Mouse (Mus musculus) midbrain, embryonic 14.5 days (tissue): ENCODE measurements around the gene Abcc12. TPM values are rescaled to one million over a fixed set of nuclear protein-coding genes. Genes with fewer than 3 reads are reported as not detected.

Experiments
- ATAC-seq: fragments of 200-750 bp; cut with Nextera tagmentation; 2 replicates; pipeline ENCODE4 v1.8.0; 2017; ENCODE audit warnings: moderate number of reproducible peaks, moderate library complexity; ENCODE audit not compliant: low FRiP score, low TSS enrichment
- DNase-seq: peaks from one replicate; pipeline ENCODE4 v3.0.0-alpha.2; 2015
- H3K27ac ChIP-seq: fragments of 300-500 bp; sonication (generic); replicated peaks from 2 replicates; pipeline ENCODE4 v1.5.1; 2014; ENCODE audit warnings: mild to moderate bottlenecking, low read depth, low read length, moderate library complexity
- H3K27me3 ChIP-seq: fragments of 300-500 bp; sonication (generic); 2 replicates; pipeline ENCODE4 v1.6.1; 2014; ENCODE audit warnings: low read length, control low read depth, mixed read lengths; ENCODE audit not compliant: control insufficient read depth, insufficient read depth
- H3K36me3 ChIP-seq: fragments of 300-500 bp; sonication (generic); 2 replicates; pipeline ENCODE4 v1.6.1; 2014; ENCODE audit warnings: low read length, control low read depth; ENCODE audit not compliant: control insufficient read depth, insufficient read depth
- H3K4me1 ChIP-seq: fragments of 300-500 bp; sonication (generic); 2 replicates; pipeline ENCODE4 v1.6.1; 2014; ENCODE audit warnings: mild to moderate bottlenecking, antibody characterized with exemption, low read length, control low read depth; ENCODE audit not compliant: control insufficient read depth, insufficient read depth
- H3K4me2 ChIP-seq: fragments of 300-500 bp; sonication (generic); 2 replicates; pipeline ENCODE4 v1.6.1; 2014; ENCODE audit warnings: mild to moderate bottlenecking, low read length, moderate library complexity
- H3K4me3 ChIP-seq: fragments of 300-500 bp; sonication (generic); replicated peaks from 2 replicates; pipeline ENCODE4 v1.5.1; 2014; ENCODE audit warnings: low read depth, low read length
- H3K9ac ChIP-seq: fragments of 300-500 bp; sonication (generic); replicated peaks from 2 replicates; pipeline ENCODE4 v1.6.1; 2014; ENCODE audit warnings: mild to moderate bottlenecking, low read length, moderate library complexity
- H3K9me3 ChIP-seq: fragments of 300-500 bp; sonication (generic); 2 replicates; pipeline ENCODE4 v1.6.1; 2016; ENCODE audit warnings: low read length, control low read depth, mixed read lengths; ENCODE audit not compliant: control insufficient read depth
- WGBS: fragments of 180-500 bp; shearing (Covaris S2); extraction: QIAGEN DNeasy Blood & Tissue Kit; methylation state at CpG from one replicate; pipeline ENCODE4 v1.1.7; 2014; 5-methylcytosine and 5-hydroxymethylcytosine counted together
- polyA plus RNA-seq: library from polyadenylated mRNA; unstranded; fragments of >200 nt; fragmentation: Nextera tagmentation; extraction: Ambion mirVana; gene quantifications from 2 replicates; pipeline ENCODE4 v1.2.1, GENCODE M21; 2014

Gene Abcc12
- 0.13 and 0.18 TPM in 2 replicates for polyA plus RNA-seq

- Histone ChIP-seq H3K36me3 (no peaks in the 10 kb centered on the region), H3K9ac (no peak within 1 kb of the TSS), H3K27me3 (no peaks in the 10 kb centered on the region), H3K27ac (no peak within 1 kb of the TSS), H3K4me3 (no peak within 1 kb of the TSS), H3K9me3 (no peaks in the 10 kb centered on the region), H3K4me1 (no peaks in the 10 kb centered on the region), H3K4me2 (no peak within 1 kb of the TSS)
- ATAC-seq (no peak), DNase-seq (no peak)
Observed at GRCm38 (mm10) chr8:86580458-86580857, at the start of gene Abcc12. Gene Abcc12 (minus strand): TSS chr8:86580686.

- WGBS: 93% methylated on average over 5 of the region's 5 CpGs
- Histone ChIP-seq H3K4me2 (no peak overlapping the region), H3K4me1 (peaks cover 5% of the 10 kb centered on the region; the same call in 1 of the 2 replicates), H3K9me3 (no peaks in the 10 kb centered on the region), H3K27ac (no peak overlapping the region), H3K27me3 (no peaks in the 10 kb centered on the region), H3K36me3 (peaks cover 27% of the 10 kb centered on the region), H3K4me3 (no peak overlapping the region), H3K9ac (no peak overlapping the region)
- no peak for DNase-seq
- ATAC-seq: no peak
Observed at GRCm38 (mm10) chr8:86630212-86630611, 49.7 kb upstream of the Abcc12 start.

DNA sequence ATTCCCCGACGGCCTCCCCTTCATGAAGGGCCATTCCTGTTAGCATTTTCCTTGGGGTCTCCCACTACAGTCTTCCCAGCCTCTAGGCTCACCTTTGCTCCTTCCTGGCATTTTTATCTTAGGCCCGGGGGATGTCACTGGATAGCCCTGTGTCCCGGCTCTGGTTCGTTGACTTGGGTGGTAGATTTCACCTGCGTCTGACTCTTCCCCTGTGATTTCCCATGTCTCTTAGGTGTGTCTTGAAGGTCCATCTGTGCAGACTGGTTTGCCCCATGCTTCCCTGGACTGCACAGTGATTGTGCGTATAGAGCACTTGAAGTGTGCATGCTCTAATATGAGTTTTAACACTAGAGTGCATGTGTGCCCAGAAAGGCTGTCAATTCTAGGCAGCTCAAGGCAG, 44.4 kb upstream of the Abcc12 start:
- 59% methylated on average over 7 of the region's 7 CpGs for WGBS
- no peaks in the 10 kb centered on the region for H3K27me3 ChIP-seq
- DNase-seq (no peak), ATAC-seq (no peak)
- peak overlapping the region; percentile 84 for H3K4me3 ChIP-seq
- no peaks in the 10 kb centered on the region for H3K9me3 ChIP-seq
- no peaks in the 10 kb centered on the region for H3K36me3 ChIP-seq
- peak overlapping the region; percentile 88 for H3K4me2 ChIP-seq
- H3K27ac ChIP-seq: no peak overlapping the region
- peaks cover 10% of the 10 kb centered on the region; the same call in 1 of the 2 replicates for H3K4me1 ChIP-seq
- H3K9ac ChIP-seq: peak overlapping the region; percentile 68

- H3K27me3 ChIP-seq: no peaks in the 10 kb centered on the region
- H3K4me3 ChIP-seq: peak within 1 kb of the TSS; percentile 84
- H3K36me3 ChIP-seq: no peaks in the 10 kb centered on the region
- under 1% methylated on average over 60 of the region's 62 CpGs for WGBS
- peak within 1 kb of the TSS; percentile 88 for H3K4me2 ChIP-seq
- H3K9ac ChIP-seq: peak within 1 kb of the TSS; percentile 74
- H3K9me3 ChIP-seq: no peaks in the 10 kb centered on the region
- peak; percentile 98 for DNase-seq
- ATAC-seq: peak; percentile 99
- peaks cover 10% of the 10 kb centered on the region; the same call in 1 of the 2 replicates for H3K4me1 ChIP-seq
- peak within 1 kb of the TSS; percentile 85 for H3K27ac ChIP-seq
Observed at GRCm38 (mm10) chr8:86623911-86624731, 43.6 kb upstream of the Abcc12 start, which contains the start of gene Lonp2. Gene Lonp2 (plus strand): TSS chr8:86624043.

DNA sequence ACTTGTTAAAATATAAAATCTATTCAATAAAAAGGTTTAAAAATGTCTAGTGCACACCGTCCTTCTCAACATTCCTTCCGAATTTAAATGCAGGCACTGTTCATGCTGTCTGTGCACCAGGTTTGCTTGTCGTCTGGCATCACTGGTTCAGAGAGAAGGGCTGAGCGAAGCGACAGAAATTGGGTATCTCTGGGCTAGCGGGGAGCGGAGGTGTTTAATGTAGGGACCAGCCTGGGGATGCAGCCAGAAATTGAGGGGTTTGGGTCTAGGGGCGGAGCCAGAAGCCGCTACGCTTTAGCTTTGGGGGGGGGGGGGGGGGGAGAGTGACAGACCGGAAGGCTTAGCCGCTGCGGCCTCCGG, 43.0 kb upstream of the Abcc12 start:
- Histone ChIP-seq H3K27ac (peak overlapping the region; percentile 85), H3K9ac (peak overlapping the region; percentile 74), H3K4me2 (peak overlapping the region; percentile 88), H3K9me3 (no peaks in the 10 kb centered on the region), H3K4me1 (peaks cover 10% of the 10 kb centered on the region; the same call in 1 of the 2 replicates), H3K36me3 (no peaks in the 10 kb centered on the region), H3K27me3 (no peaks in the 10 kb centered on the region), H3K4me3 (peak overlapping the region; percentile 84)
- DNase-seq (no peak), ATAC-seq (no peak)
- 4% methylated on average over 14 of the region's 14 CpGs for WGBS

- Histone ChIP-seq H3K4me2 (no peak overlapping the region), H3K27ac (no peak overlapping the region), H3K9ac (no peak overlapping the region), H3K27me3 (no peaks in the 10 kb centered on the region), H3K9me3 (no peaks in the 10 kb centered on the region), H3K4me1 (no peaks in the 10 kb centered on the region), H3K36me3 (no peaks in the 10 kb centered on the region), H3K4me3 (no peak overlapping the region)
- DNase-seq (no peak), ATAC-seq (no peak)
- WGBS: 81% methylated on average over 7 of the region's 7 CpGs
Observed at GRCm38 (mm10) chr8:86617759-86618387, 37.4 kb upstream of the Abcc12 start.

DNA sequence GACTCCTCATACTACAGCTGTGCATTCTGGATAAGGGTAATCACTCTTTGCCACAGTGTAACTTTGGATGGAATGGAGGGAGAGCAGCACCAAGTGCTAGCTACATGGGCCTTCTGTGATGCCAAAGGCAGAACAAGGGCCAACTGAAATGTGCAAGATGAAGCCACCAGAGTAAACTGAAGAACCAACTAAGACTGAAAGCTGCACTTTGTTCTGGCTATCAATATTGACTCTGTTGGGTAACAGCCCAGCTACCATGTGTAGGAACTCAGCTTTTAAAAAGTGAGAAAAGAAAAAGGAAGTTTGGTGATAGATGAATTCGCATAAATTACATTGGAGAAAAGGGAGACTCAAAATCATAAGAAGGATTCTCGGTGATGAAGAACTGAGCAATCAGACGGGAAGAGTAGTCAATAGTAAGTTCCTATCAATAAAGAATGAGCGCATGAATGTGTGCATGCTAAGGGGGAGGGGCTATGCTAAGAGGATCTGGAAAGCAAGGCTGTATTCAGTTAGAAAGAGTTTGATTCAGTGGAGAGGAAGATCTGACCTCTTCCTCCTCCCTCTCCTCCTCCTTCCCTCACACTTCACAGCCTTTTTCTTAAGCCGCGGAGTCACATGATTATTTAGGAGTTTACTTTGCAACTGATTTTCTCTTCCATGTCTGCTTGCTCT, 34.7 kb upstream of the Abcc12 start:
- H3K4me2 ChIP-seq: no peak overlapping the region
- no peaks in the 10 kb centered on the region for H3K9me3 ChIP-seq
- no peaks in the 10 kb centered on the region for H3K27me3 ChIP-seq
- no peak overlapping the region for H3K4me3 ChIP-seq
- H3K36me3 ChIP-seq: no peaks in the 10 kb centered on the region
- ATAC-seq (no peak), DNase-seq (no peak)
- no peak overlapping the region for H3K9ac ChIP-seq
- 85% methylated on average over 6 of the region's 6 CpGs for WGBS
- no peaks in the 10 kb centered on the region for H3K4me1 ChIP-seq
- no peak overlapping the region for H3K27ac ChIP-seq

- Histone ChIP-seq H3K9me3 (no peaks in the 10 kb centered on the region), H3K4me1 (no peaks in the 10 kb centered on the region), H3K27ac (no peak overlapping the region), H3K4me3 (no peak overlapping the region), H3K27me3 (no peaks in the 10 kb centered on the region), H3K36me3 (no peaks in the 10 kb centered on the region), H3K9ac (no peak overlapping the region), H3K4me2 (no peak overlapping the region)
- no peak for DNase-seq
- 79% methylated on average over 2 of the region's 2 CpGs for WGBS
- no peak for ATAC-seq
Observed at GRCm38 (mm10) chr8:86613798-86614197, 33.3 kb upstream of the Abcc12 start.
